Mouse (Mus musculus) liver (tissue): ENCODE results near the gene Gnai2.
"Not testable (repeated sequence)": the region's sequence is repeated elsewhere in the genome, so short reads cannot be mapped to it uniquely, and the experiment has no call there.

Experiments used
- DNase-seq: peaks from one replicate; pipeline ENCODE4 v3.0.0-alpha.2; 2020; ENCODE audit warnings: mixed read lengths

Gene Gnai2

DNA sequence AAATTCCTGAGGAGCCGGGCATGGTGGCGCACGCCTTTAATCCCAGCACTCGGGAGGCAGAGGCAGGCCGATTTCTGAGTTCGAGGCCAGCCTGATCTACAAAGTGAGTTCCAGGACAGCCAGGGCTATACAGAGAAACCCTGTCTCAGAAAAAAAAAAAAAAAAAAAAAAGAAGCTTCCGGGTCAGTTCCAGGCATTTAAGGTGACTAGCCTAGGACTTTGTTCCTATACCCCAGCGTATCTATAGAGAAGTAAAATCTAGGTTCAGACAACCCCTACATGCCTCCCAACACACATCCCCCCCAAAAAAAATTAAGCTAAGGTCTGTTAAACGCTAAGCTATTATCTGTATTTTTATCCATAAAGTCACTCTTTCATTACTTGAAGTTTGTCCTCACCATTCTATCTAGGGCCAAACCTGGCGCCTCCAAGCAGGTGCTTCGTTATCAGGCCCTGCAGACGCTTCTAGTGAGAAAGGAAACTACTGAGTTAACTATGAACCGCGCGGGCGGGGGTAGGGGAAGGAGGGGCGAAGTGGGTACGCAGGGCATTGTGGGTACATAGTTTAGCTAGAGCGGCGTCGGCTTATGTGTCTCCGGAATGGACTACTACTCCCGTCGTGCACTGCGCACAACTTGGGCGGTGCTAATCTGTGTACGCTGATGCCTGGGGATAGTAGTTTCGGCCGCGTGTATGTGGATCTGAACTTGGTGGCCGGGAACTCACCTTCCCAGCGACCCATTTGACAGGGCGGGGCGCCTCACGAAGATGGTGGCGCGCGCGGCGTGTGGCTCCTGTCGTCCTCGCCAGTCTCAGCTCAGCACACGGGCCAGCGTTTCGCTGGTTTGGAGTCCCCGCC lies 48.0 kb downstream of the Gnai2 start, which contains the start of gene Ifrd2:
TSS of gene Ifrd2 (plus strand) at position 669 of the 859 bp plus-strand sequence.
- peak; percentile 99 for DNase-seq

DNA sequence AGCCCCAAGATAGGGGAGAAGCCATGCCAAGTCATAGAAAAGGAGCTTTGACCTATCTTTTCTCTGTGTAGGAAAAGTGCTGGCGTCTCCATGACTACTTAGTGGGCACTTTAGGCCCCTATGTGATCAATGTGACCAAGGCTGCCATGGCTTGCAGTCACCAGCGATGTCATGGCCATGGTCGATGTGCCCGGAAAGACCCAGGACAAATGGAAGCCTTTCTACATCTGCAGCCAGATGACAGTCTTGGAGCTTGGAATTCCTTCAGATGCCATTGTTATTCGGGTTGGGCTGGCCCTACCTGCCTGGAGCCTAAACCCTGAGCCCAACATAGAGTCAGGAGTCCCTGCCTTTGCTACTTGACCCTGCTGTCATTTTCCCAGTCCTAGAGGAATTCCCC lies 48.7 kb downstream of the Gnai2 start:
- no peak for DNase-seq

DNA sequence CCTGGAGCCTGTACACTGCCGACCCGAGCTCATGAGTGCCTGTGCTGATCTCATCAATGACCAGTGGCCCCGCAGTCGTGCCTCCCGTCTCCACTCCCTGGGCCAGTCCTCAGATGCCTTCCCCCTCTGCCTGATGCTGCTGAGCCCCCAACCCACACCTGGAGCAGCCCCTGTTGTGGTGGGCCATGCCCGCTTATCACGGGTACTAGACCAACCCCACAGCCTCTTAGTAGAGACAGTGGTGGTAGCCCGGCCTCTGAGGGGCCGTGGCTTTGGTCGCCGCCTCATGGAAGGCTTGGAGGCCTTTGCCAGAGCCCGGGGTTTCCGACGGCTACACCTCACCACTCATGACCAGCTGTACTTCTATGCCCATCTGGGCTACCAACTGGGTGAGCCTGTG lies 52.0 kb downstream of the Gnai2 start:
- no peak for DNase-seq

DNA sequence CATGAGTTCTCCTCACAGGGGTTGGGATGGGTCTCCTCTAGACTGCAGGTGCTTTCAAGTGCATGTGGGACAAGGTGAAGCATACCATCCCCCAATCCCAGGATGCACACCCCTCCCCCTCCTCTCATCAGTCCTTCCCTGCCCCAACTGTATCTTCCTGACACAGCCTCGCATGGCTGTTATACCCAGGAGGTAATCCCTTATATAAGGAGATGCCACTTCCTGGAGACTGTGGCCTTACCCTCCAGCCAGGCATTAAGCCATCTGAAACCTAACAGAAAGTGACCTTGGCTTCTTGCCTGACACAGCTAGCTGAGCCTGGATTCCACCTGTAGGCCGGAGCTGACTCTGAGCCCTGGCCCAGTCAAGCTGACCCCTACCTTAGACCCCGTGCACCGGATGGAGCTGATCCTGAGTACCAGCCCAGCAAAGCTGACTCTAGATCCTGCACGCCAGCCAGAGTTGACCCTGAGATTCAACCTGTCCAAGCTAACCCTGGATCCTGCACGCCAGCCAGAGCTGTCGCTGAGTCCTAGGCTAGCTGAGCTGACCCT lies 52.6 kb downstream of the Gnai2 start:
- no peak for DNase-seq

DNA sequence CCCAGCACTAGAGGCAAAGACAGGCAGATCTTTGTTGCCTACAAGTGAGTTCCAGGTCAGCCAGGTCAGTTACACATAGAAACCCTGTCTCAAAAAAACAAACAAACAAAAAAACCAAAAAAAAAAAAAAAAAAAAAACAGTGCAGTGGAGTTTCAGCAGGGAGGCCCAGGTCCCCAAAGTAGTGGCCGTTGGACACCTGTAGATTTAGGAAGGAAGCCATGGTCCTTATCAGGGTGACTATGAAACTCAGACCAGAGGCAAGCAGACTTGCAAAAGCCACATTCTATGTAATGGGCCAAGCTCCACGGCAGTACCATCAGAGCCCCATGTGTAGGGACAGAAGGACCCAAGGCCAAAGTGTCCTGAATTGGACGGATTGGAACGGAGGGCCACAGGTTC lies 53.6 kb downstream of the Gnai2 start:
- no peak for DNase-seq

DNA sequence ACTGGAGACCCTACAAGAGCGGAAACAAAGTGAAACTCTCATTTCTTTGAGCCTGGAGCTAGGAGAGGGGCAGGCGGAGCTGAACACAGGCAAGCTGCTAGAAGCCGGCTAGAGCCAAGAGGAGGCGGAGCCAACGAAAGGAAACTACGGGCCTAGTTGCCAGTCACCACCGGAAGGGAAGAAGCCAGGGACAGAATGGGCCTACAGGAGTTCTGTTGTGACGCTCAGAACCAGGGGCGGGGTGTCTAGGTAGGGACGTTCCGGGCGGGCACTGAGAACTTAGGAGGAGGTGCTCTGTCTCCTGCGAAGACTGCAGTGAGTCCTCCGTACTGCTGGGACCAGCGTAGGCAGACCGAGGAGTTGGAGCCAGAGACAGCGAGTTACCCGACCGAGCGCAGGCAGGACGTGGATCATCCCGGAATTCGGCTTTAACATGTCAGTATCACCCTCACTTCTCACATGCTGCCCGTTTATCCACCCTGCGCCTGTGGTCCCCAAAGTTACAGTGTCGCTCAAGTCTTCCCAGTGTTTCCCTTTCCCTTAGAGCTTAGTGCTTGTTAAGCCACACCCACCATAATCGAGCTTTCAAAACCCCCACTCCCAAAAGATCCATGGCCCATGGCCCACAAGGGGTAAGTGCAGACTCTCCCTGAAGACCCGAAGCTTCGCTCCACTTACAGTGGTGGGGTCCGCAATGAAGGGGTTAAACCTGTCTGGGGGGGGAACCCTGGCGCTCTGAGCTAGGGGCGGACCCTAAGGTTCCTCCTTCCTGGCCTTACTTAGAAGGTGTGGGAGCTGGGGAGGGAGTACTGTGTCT lies 54.5 kb downstream of the Gnai2 start, which contains the start of gene Hyal3:
TSS of gene Hyal3 (plus strand) at position 318 of the 817 bp plus-strand sequence.
- DNase-seq, result peak; percentile 92

DNA sequence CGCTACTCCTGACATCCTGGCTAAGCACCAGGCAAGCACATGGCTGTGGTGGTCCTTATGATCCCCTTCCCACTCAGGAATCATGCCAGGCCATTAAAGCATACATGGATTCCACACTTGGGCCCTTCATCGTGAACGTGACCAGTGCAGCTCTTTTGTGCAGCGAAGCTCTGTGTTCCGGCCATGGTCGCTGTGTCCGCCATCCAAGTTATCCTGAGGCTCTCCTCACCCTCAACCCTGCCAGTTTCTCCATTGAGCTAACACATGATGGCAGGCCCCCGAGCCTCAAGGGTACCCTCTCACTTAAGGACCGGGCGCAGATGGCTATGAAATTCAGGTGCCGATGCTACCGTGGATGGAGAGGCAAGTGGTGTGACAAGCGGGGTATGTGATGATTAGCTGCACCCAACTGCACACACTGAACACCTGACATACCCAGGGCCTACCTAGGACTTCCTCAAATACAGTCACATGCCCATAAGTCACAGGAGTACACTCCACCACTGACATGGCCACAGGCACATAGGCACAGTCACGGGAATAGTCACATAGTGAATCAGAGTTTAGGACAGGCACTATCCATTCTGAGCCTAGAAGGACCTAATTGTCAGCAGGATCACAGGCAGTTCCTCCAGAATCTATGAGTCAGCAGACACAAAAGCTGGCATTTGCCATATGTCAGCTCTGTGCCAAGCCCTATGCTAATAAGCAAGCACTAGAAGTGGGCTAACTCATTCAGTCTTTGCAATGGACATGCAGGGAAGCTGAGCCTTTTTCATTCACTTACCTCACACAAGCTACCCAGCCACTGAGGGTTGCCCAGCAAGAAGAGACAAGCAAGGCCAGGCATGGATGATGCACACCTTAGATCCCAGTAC lies 55.9 kb downstream of the Gnai2 start:
- no peak for DNase-seq

DNA sequence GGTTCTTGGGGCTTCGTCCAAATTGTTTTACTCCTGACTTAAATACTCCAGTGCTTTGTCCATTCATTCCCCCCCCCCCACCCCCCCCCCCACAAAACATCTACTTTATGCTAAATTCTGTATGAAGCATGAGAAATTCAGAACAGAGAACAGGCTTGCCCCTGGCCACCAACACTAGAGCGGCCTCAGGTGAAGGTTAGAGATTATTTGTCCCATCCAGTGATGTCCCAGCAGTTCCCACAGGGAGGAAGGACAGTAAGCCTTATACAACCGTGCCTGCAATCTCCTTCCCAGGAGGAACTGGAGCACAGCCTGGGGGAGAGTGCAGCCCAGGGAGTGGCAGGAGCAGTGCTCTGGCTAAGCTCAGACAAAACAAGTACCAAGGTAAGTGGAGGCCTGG lies 56.6 kb downstream of the Gnai2 start, which contains the start of gene Naa80:
TSS of gene Naa80 (plus strand) at position 301 of the 400 bp plus-strand sequence.
- DNase-seq, result no peak

DNA sequence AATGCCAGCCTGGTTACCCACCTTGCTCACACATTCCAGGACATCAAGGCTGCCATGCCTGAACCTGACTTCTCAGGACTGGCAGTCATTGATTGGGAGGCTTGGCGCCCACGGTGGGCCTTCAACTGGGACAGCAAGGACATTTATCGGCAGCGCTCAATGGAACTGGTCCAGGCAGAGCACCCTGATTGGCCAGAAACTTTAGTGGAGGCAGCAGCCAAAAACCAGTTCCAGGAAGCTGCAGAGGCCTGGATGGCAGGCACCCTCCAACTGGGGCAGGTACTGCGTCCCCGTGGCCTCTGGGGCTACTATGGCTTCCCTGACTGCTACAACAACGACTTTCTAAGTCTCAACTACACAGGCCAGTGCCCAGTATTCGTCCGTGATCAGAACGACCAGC lies 57.3 kb downstream of the Gnai2 start:
- DNase-seq, result no peak

DNA sequence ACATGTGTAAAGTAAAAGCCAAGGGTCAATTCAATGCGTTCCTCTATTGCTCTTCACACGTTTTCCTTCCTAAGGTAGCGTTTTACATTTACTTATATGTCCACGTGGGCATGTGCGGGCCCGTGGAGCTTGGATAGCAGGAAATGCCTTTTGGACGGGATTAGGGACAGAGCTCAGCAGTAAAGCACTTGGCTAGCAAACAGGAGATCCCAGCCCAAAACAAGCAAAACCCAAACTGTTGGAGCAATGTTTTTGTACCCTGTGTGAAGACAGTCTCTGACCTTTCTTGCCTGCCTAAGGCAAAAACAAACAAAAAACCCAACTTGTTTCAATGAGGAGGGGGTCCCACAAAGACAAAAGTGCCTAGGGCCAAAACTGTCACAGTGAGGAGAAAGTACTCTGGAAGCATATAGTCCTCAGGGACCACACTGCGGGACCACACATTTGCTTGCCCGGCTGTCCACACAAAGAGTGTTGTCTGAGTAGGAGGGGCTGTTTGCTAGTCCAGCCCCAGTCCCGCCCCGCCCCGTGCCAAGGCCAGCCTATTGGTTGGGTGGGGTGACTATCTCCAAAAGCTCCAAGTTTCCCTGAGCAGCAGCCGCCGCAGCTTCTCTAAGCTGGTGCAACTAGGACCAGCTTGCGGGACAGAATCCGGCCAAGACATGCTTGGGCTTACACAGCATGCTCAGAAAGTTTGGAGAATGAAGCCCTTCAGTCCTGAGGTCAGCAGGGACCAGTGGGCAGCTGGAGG lies 58.6 kb downstream of the Gnai2 start, which contains the start of gene Hyal1:
TSS of gene Hyal1 (plus strand) at position 571 of the 751 bp plus-strand sequence.
- peak; percentile 95 for DNase-seq

DNA sequence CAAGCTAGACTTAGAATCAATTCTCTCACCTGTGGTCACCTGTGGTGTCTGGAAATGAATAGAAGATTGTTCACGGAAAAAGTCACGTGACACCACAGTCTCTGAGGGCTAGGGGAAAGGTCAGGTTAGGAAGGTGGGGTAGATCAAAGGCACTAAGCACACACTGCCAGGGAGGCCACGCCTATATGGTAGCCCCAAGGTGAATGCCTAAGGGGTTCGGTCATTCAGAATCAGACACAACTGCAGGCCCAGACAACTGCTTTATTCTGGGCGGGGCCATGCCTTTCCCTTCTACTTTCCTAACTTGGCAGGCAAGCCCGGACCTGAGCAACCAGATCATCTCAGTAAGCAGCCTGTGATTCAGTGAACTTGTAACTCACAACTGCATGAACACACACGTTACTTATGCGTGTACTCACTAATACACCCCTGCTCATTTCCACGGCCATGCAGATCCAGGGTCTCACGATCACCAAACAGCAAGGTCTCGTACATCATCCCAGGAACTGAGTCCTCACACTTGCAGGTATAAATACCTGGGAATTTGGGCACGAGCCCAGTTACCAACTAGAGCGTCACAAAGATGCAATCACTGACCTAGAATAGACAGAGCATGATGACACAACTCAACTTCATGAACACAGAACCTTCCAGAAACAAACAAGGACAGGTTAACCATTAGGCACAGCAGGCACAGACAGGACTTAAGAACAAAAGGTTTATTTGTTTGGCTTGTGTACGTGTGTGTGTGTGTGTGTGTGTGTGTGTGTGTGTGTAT lies 59.4 kb downstream of the Gnai2 start:
- peak; percentile 12 for DNase-seq

DNA sequence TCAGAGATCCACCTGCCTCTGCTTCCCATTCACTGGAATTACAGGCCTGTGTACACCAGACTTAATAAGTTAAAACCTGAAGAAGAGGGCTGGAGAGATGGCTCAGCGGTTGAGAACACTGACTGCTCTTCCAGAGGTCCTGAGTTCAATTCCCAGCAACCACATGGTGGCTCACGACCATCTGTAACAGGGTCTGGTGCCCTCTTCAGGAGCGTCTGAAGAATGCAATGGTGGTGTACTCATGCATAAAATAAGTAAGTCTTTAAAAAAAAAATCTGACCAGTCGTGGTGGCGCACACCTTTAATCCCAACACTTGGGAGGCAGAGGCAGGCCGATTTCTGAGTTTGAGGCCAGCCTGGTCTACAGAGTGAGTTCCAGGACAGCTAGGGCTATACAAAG lies 61.4 kb downstream of the Gnai2 start:
- not testable (repeated sequence) for DNase-seq

DNA sequence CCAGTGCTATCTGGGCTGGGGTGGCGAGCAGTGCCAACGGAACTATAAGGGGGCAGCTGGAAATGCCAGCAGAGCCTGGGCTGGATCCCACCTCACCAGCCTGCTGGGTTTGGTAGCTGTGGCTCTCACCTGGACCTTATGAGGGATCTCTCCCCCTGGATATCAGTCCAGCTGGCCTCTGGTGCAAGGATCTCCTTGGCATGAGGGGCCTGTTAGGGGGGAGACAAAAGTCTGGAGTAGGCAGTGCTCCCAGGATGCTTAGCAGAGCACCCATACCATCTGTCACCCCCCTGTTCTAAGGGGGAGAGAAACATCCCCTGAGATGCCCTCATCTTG lies 62.9 kb downstream of the Gnai2 start:
- no peak for DNase-seq

DNA sequence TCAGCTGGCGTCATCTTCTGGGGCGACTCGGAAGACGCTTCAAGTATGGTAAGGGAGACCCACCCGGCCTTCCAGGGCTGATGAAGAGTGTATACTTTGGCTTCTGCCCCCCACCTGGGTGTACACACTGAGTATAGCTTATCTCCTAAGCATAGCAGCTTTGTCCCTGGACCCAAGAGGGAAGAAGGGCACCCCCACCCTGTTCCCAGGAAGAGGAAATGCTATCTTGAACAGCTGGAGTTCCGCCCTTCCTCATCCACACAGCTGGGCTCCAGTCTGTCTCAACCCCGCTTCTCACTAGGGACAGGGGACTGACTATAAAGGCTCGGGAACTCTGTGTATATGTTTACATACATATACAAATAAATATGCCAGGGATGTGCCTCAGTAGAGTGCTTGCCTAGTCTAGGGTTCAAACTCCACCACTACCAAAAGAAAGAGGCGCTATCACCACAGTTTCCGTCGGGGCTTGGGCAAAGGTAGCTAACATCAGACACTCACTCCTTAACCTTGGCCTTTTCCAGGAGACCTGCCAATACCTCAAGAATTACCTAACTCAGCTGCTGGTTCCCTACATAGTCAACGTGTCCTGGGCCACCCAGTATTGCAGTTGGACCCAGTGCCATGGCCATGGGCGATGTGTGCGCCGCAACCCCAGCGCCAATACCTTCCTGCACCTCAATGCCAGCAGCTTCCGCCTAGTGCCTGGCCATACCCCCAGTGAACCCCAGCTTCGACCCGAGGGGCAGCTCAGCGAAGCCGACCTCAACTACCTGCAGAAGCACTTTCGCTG lies 63.4 kb downstream of the Gnai2 start:
- DNase-seq, result peak; percentile 76

DNA sequence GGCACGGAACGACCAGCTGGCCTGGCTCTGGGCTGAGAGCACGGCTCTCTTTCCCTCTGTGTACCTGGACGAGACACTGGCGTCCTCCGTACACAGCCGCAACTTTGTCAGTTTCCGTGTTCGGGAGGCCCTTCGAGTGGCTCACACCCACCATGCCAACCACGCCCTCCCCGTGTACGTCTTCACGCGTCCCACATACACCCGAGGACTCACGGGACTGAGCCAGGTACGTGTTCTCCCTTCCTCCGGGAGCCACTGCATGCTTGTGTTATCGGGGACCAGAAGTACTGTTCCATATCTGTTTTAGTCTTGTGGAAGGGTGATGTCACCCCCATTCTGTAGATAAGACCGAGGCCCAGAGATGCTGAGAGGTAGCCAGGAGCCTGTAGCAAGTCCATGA lies 64.3 kb downstream of the Gnai2 start:
- DNase-seq, result peak; percentile 83

DNA sequence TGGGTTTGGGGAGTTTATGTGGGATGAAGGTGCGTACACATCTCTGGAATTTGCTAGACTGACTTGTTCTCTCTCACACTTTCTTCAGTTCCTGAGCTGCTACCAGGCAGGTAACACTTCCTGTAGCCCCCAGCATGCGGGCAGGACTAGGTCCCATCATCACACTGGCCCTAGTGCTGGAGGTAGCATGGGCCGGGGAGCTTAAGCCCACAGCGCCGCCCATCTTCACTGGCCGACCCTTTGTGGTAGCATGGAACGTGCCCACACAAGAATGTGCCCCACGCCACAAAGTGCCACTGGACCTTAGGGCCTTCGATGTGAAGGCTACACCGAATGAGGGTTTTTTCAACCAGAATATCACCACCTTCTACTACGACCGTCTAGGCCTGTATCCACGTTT lies 65.2 kb downstream of the Gnai2 start:
- no peak for DNase-seq

DNA sequence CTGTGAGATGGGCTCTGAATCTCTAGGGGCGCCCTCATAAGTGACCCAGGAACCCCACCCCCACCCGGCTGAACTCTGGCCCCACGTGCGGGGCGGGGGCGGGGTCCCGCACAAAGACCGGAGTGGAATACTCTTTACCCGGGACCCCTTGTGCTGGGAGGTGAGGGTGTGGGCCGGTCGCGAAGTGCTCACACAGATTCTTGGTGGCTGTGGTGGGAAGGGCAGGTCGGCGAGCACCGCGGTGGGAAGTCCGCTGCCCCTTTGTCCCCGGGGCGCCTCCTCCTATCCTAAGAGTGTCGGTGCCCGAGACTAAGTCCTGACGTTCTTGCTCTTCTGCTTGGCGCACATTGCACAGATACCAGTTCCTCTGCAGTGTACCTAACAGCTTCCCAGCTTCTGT lies 65.9 kb downstream of the Gnai2 start:
- no peak for DNase-seq

DNA sequence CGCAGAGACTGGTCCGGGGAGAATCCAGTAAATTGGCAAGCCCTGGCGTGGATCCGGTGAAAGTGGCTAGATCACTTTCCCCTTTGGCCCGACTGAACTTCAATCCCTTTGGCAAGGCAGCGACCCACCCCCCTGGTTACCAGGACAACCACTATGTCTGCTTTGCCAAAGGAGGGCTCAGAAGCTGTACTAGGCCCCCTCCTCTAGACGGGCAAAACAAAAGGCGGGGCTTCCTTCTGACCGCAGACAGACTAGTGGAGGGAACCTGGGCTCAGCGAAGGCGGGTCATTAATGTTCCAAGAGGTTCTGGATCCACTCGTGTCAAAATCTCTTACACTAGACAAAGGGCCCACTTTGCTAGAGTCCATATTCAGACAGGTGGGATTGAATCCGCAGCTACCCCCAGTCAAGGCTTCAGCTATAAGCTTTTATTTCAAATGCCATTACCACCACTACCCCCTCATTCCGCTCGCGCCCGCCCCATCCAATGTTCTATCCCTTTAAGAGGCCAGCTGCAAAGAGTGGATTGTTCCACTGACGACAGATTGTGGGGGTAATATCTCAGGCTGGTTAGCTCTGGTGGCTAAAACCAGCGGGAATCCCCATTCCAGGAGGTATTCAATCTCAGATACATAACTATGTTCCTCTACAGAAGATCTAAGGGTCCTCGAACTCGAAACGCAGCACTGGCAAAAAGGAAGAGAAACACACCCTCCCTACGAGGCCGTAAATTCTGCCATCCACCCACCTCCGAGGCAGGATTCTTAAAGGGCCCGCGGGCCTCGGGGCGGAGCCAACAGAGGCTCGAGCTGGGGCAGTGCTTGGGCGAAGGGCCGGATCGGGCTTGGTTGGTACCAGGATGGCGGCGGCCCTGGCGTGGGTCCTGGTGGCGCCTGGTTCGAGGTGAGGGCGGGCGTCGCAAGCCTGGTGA lies 66.6 kb downstream of the Gnai2 start:
- DNase-seq, result peak; percentile 91
